Comparison of ENCODE assay signal across 13 mouse cellular contexts in the genomic region with DNA sequence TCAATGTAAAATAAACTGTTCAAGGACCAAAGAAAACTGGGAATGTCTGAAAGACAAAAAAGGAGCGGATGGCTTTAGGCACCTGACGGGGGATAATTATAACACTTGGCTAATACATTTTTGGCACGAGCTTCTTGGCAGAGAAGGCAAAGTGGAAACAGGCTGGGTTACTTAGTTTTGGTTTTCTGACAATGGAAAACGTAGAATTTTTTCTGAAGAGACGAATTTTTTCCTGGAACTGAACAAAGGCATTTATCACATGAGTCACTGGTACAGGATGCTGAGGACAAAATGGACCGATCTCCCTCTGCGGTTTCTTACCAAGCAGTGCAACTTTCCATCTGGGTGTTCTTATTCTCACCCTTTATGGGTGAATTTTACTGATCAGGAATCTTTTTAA.
DNase-seq lines count a peak whose midpoint lies in the region; ATAC-seq and TF ChIP-seq lines count a peak whose summit lies in the region.
"Had no signal": no experiment of that assay in that cellular context is flagged by ENCODE, and none has a peak within 500 bp of the region (broad histone marks: within the 10 kb centered on the region; RNA-seq: fewer than 3 reads in every experiment).

No protein-coding gene starts in this region.

- H3K36me3 ChIP-seq in forebrain, postnatal 0 days (ENCODE audit: insufficient read depth), result no peaks in the 10 kb centered on the region
- no peaks in the 10 kb centered on the region for H3K36me3 ChIP-seq in forebrain, embryonic 13.5 days (ENCODE audit: poor library complexity, severe bottlenecking)
- no peaks in the 10 kb centered on the region for H3K36me3 ChIP-seq in midbrain, postnatal 0 days (ENCODE audit: insufficient read depth, low read length)
- H3K36me3 ChIP-seq: hindbrain, embryonic 10.5 days; liver, embryonic 15.5 days had no signal

- H3K27ac ChIP-seq in forebrain, postnatal 0 days (ENCODE audit: low read depth, low read length), result no peak overlapping the region
- no peak overlapping the region for H3K27ac ChIP-seq in forebrain, embryonic 13.5 days
- no peak overlapping the region for H3K27ac ChIP-seq in midbrain, postnatal 0 days (ENCODE audit: low read depth, low read length)
- H3K27ac ChIP-seq: hindbrain, embryonic 10.5 days; liver, embryonic 15.5 days had no signal

- DNase-seq in forebrain, postnatal 0 days, result peak; percentile 33
- peak; percentile 12 for DNase-seq in layer of hippocampus, adult 9-10 months (ENCODE audit: low spot score)
- DNase-seq in layer of hippocampus, postnatal 25 days (ENCODE audit: extremely low spot score in 1 of 2, low spot score in 1 of 2), result no peak
- DNase-seq in fat pad, adult 2 months (ENCODE audit: extremely low read depth, low read depth, low spot score), result peak; percentile 8
- DNase-seq in kidney, postnatal 14 days, result peak; percentile 43
- DNase-seq in midbrain, postnatal 0 days (ENCODE audit: low spot score), result no peak

- H3K4me2 ChIP-seq in forebrain, postnatal 0 days (ENCODE audit: low read depth), result no peak overlapping the region
- H3K4me2 ChIP-seq in forebrain, embryonic 13.5 days, result no peak overlapping the region
- H3K4me2 ChIP-seq in midbrain, postnatal 0 days (ENCODE audit: low read depth, low read length, poor library complexity, severe bottlenecking), result no peak overlapping the region
- H3K4me2 ChIP-seq: liver, embryonic 15.5 days had no signal

- no peak for ATAC-seq in forebrain, postnatal 0 days
- no peak for ATAC-seq in forebrain, embryonic 13.5 days
- no peak for ATAC-seq in midbrain, postnatal 0 days (ENCODE audit: low FRiP score)
- ATAC-seq: intestine, embryonic 16.5 days had no signal

- H3K27me3 ChIP-seq in forebrain, postnatal 0 days (ENCODE audit: insufficient read depth, low read length), result no peaks in the 10 kb centered on the region
- H3K27me3 ChIP-seq in forebrain, embryonic 13.5 days, result no peaks in the 10 kb centered on the region
- H3K27me3 ChIP-seq in midbrain, postnatal 0 days (ENCODE audit: insufficient read depth, low read length), result no peaks in the 10 kb centered on the region
- H3K27me3 ChIP-seq: CH12.LX; liver, embryonic 15.5 days had no signal

- no peak overlapping the region for H3K9ac ChIP-seq in forebrain, postnatal 0 days
- no peak overlapping the region for H3K9ac ChIP-seq in forebrain, embryonic 13.5 days
- H3K9ac ChIP-seq in midbrain, postnatal 0 days (replicated peaks; ENCODE audit: low read length, poor library complexity, severe bottlenecking), result no peak overlapping the region
- H3K9ac ChIP-seq: liver, embryonic 15.5 days had no signal

- 61% methylated on average over 7 of the region's 7 CpGs for WGBS in forebrain, postnatal 0 days
- WGBS in forebrain, embryonic 13.5 days, result 82% methylated on average over 7 of the region's 7 CpGs
- 86% methylated on average over 7 of the region's 7 CpGs for WGBS in midbrain, postnatal 0 days

- H3K4me3 ChIP-seq in forebrain, postnatal 0 days (ENCODE audit: low read depth, low read length), result no peak overlapping the region
- H3K4me3 ChIP-seq in forebrain, embryonic 13.5 days, result no peak overlapping the region
- H3K4me3 ChIP-seq in midbrain, postnatal 0 days (ENCODE audit: low read depth, low read length), result no peak overlapping the region
- H3K4me3 ChIP-seq: erythroblast, embryonic 14.5 days; hindbrain, embryonic 10.5 days; liver, embryonic 15.5 days; myocyte had no signal

- H3K9me3 ChIP-seq in forebrain, postnatal 0 days (ENCODE audit: low read length), result no peaks in the 10 kb centered on the region
- no peaks in the 10 kb centered on the region for H3K9me3 ChIP-seq in forebrain, embryonic 13.5 days (replicated peaks)
- H3K9me3 ChIP-seq in midbrain, postnatal 0 days (ENCODE audit: low read length), result no peaks in the 10 kb centered on the region
- H3K9me3 ChIP-seq: hindbrain, embryonic 10.5 days; liver, embryonic 15.5 days had no signal

- TF ChIP-seq CTCF in forebrain, postnatal 0 days (IDR thresholded peaks at IDR 0.05; ENCODE audit: low read depth), result no peak
- no peak for TF ChIP-seq CTCF in midbrain, postnatal 0 days (IDR thresholded peaks at IDR 0.05)

- no peaks in the 10 kb centered on the region for H3K4me1 ChIP-seq in forebrain, postnatal 0 days (ENCODE audit: insufficient read depth)
- H3K4me1 ChIP-seq in forebrain, embryonic 13.5 days, result 0 out of 2 replicates have a peak, but pooled peaks cover 3% of the 10 kb centered on the region
- no peaks in the 10 kb centered on the region for H3K4me1 ChIP-seq in midbrain, postnatal 0 days (ENCODE audit: insufficient read depth, low read length)
- H3K4me1 ChIP-seq: liver, embryonic 15.5 days had no signal

Comparison
In these comparisons a context has a peak if more than half of its experiments do, and no peak if none do; other contexts are left out.
1. DNase-seq: peak in forebrain, postnatal 0 days (single experiment), layer of hippocampus, adult 9-10 months (single experiment), fat pad, adult 2 months (single experiment) and kidney, postnatal 14 days (single experiment); none in layer of hippocampus, postnatal 25 days (0 of 2) and midbrain, postnatal 0 days (single experiment).